Mouse (Mus musculus) neural tube, embryonic 14.5 days (tissue): Measurements from ENCODE around the gene Ncbp3. TPM values are rescaled to one million over a fixed set of nuclear protein-coding genes. Genes with fewer than 3 reads are reported as not detected.

ENCODE experiments used
- ATAC-seq: fragments of 200-750 bp; cut with Nextera tagmentation; 2 replicates; pipeline ENCODE4 v1.8.0; 2017; ENCODE audit warnings: low read depth, mild to moderate bottlenecking, moderate TSS enrichment, moderate library complexity
- H3K27ac ChIP-seq: fragments of 300-500 bp; sonication (generic); 2 replicates; pipeline ENCODE4 v1.5.1; 2014; ENCODE audit warnings: low read depth, mild to moderate bottlenecking, control low read depth, low read length, moderate library complexity, mixed read lengths
- H3K27me3 ChIP-seq: fragments of 300-500 bp; sonication (generic); 2 replicates; pipeline ENCODE4 v1.6.1; 2014; ENCODE audit warnings: low read length; ENCODE audit not compliant: control insufficient read depth, insufficient read depth
- H3K36me3 ChIP-seq: fragments of 300-500 bp; sonication (generic); 2 replicates; pipeline ENCODE4 v1.6.1; 2014; ENCODE audit warnings: low read length, mixed read lengths; ENCODE audit not compliant: control insufficient read depth, insufficient read depth
- H3K4me1 ChIP-seq: fragments of 300-500 bp; sonication (generic); 2 replicates; pipeline ENCODE4 v1.6.1; 2014; ENCODE audit warnings: low read length; ENCODE audit not compliant: control insufficient read depth, insufficient read depth
- H3K4me2 ChIP-seq: fragments of 300-500 bp; sonication (generic); 2 replicates; pipeline ENCODE4 v1.6.1; 2014; ENCODE audit warnings: mild to moderate bottlenecking, low read depth, low read length, control low read depth
- H3K4me3 ChIP-seq: fragments of 300-500 bp; sonication (generic); 2 replicates; pipeline ENCODE4 v1.5.1; 2014; ENCODE audit warnings: low read depth, low read length, control low read depth, mixed read lengths
- H3K9ac ChIP-seq: fragments of 300-500 bp; sonication (generic); replicated peaks from 2 replicates; pipeline ENCODE4 v1.6.1; 2014; ENCODE audit warnings: low read depth, mild to moderate bottlenecking, control low read depth, low read length, mixed read lengths
- H3K9me3 ChIP-seq: fragments of 300-500 bp; sonication (generic); 2 replicates; pipeline ENCODE4 v1.6.1; 2016; ENCODE audit warnings: low read length; ENCODE audit not compliant: control insufficient read depth
- WGBS: fragments of 180-500 bp; shearing (Covaris S2); extraction: QIAGEN DNeasy Blood & Tissue Kit; methylation state at CpG from one replicate; pipeline ENCODE4 v1.1.7; 2014; 5-methylcytosine and 5-hydroxymethylcytosine counted together
- polyA plus RNA-seq: library from polyadenylated mRNA; unstranded; fragments of >200 nt; fragmentation: Nextera tagmentation; extraction: Ambion mirVana; gene quantifications from 2 replicates; pipeline ENCODE4 v1.2.1, GENCODE M21; 2014

Ncbp3 gene
- polyA plus RNA-seq, 1 experiment from 2014 or later, result 9.6 TPM

DNA sequence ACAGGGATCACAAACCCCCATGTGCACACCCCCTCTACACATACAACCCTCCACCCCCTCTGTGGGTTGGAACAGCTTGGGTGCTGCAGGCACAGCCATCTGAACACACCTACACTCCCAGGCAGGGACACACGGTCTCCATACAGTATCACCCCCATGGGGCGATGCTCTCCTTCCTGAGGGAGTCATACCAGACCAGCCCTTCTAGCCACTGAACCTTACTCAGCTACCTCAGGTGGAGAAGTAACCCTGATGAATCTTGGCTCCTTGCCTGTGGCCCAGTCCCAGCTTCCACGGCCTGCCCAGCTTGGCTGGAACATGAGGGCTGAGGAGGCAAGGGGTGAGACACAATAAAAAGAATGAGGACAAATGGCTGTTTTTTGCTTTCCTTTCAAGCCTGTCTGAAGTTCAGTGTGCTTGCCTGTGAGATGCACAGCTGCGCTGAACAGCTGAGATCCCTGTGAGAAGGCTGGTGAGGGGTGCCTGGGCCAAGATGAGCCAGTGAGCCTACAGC is 32.7 kb upstream of the Ncbp3 start:
- 73% methylated on average over 4 of the region's 4 CpGs for WGBS
- H3K27ac ChIP-seq, result no peak overlapping the region

DNA sequence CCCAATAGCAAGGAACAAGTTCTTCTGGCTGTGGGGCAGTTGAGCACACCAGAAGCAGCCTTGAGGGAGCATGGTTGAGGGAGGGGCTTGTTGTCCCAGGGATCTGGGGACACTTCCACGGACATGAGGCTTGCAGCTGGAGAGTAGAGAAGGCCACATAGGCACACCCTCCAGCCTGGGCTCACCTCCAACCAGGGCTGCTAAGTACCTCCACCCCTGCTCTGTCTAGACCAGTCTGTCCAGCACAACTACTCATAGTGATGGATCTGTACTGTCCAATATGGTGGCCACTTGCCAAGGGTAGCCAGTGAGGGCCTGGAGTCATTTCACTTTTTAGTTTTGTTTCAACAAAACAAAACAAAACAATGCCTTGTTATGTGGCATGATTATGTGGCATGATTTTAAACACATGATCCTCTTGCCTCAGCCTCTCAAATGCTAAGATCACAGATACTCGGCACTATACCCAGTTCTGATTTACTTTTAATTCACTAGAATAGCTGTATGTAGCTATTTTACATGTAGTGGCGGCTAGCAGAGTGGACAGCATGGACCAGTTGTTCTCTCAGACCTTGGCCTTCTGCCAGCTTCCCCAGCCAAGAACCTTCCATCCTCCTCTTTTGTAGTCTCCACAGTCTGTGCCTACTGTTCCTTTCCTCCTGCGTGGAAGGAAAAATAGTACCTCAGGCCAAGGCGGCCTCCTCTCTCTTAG is 32.0 kb upstream of the Ncbp3 start:
- 72% methylated on average over 5 of the region's 5 CpGs for WGBS
- no peak overlapping the region for H3K27ac ChIP-seq
- ATAC-seq, result no peak

More for the DNA sequence above, 32.7 kb upstream of the Ncbp3 start:
- H3K27me3 ChIP-seq, result no peaks in the 10 kb centered on the region
- no peak overlapping the region; the same call in 1 of the 2 replicates for H3K9ac ChIP-seq
- no peaks in the 10 kb centered on the region for H3K36me3 ChIP-seq
- no peak overlapping the region for H3K4me3 ChIP-seq
- peaks cover 4% of the 10 kb centered on the region; the same call in 1 of the 2 replicates for H3K4me1 ChIP-seq
- H3K4me2 ChIP-seq, result no peak overlapping the region
- ATAC-seq, result no peak
- no peaks in the 10 kb centered on the region for H3K9me3 ChIP-seq

DNA sequence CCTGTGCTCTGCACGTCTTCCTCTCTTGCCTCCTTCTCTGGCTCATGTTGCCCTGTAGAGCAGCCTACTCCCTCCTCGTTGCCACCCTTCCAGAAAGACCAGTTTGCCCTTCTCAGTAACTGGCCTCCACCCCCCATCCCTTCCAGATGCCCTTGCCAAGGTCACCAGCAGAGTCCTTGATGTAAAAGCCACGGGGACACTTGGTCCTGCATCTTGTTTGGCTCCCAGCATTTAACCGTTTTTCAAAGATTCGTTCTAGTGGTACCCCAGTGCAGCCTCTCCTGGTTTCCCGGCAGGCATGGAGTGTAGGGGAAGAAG is 31.5 kb upstream of the Ncbp3 start:
- Histone ChIP-seq H3K4me3 (no peak overlapping the region), H3K27ac (no peak overlapping the region), H3K4me1 (peaks cover 8% of the 10 kb centered on the region; the same call in 1 of the 2 replicates), H3K9me3 (no peaks in the 10 kb centered on the region), H3K4me2 (no peak overlapping the region), H3K27me3 (0 out of 2 replicates have a peak, but pooled peaks cover 4% of the 10 kb centered on the region), H3K9ac (no peak overlapping the region), H3K36me3 (no peaks in the 10 kb centered on the region)
- 76% methylated on average over 6 of the region's 6 CpGs for WGBS
- ATAC-seq, result no peak

More for the DNA sequence above, 32.0 kb upstream of the Ncbp3 start:
- Histone ChIP-seq H3K4me1 (peaks cover 8% of the 10 kb centered on the region; the same call in 1 of the 2 replicates), H3K36me3 (no peaks in the 10 kb centered on the region), H3K9me3 (no peaks in the 10 kb centered on the region), H3K27me3 (0 out of 2 replicates have a peak, but pooled peaks cover 4% of the 10 kb centered on the region), H3K9ac (no peak overlapping the region; the same call in 1 of the 2 replicates), H3K4me3 (no peak overlapping the region), H3K4me2 (no peak overlapping the region)

DNA sequence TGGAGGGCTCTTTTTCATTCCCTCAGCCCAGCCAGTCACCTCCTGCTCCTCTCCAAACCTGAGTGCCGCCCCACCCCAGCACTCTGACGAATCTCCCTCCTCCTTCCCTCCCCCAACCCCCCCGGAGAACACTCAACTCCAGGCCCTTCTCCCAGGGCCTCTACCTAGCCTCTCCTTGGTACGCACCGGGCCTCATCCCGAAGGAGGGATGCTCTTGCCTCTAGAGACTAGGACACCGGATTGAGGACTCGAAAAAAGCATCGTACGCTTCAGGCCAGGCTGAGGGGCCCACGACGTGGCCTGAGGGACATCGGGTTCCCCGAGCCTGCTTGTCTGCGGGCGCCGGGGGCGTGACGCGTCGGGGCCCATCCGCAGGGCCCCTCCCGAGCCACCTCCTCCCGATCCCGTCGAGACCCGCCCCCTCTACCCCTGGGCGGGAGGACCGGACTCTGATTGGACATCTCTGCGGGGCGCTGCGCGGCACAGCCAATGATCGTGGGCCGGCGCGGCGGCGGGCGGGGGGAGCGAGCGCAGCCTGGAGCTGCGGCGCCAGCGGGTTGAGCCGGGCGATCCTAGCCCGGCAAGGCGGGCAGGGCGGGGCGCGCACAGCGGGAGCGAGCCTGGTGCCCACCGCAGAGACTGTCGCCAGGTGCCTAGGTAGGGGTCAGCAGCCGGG is 29.0 kb upstream of the Ncbp3 start, which contains the start of gene Camkk1:
Camkk1 (plus strand) TSS at position 538 of the 676 bp plus-strand sequence.
- peak within 1 kb of the TSS; percentile 66 for H3K27ac ChIP-seq
- H3K9ac ChIP-seq, result peak within 1 kb of the TSS; percentile 72
- WGBS, result 1% methylated on average over 51 of the region's 57 CpGs
- H3K4me2 ChIP-seq, result peak within 1 kb of the TSS; percentile 90
- peak; percentile 95 for ATAC-seq
- H3K4me3 ChIP-seq, result peak within 1 kb of the TSS; percentile 68
- H3K27me3 ChIP-seq, result 0 out of 2 replicates have a peak, but pooled peaks cover 4% of the 10 kb centered on the region
- H3K9me3 ChIP-seq, result no peaks in the 10 kb centered on the region
- peaks cover 8% of the 10 kb centered on the region; the same call in 1 of the 2 replicates for H3K4me1 ChIP-seq
- no peaks in the 10 kb centered on the region for H3K36me3 ChIP-seq

DNA sequence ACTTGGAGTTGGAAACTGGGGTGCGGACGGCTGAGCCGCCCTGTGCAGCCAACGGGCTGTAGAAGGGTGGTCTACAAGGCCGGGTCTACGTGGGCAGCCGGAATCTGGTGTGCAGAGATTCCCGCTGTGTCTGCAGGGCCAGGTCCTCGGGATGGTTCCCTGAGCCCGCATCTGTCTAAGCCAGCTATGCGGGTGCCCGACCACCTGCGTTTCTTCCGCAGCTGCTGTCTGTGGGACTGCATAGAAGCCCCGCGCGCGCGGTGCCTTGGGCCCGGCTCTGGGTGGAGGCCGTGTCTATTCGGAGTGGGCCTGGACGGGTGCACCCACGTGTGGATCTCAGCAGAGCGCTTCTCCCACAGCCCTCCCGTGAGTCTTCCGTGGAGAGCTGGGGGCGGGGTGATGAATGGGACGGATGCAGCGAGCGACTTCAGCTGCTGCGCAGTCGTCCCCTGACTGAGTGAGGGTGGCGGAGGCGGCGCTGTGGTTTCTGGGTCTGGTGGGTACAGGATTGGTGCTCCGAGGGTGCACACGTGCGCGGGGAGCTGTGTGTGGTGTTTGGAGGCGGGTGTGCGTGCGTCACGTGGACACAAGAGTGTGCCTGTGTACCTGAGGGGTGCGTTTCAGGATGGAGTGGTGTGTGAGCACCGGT is 28.3 kb upstream of the Ncbp3 start:
- H3K9ac ChIP-seq, result peak overlapping the region; percentile 72
- under 1% methylated on average over 46 of the region's 46 CpGs for WGBS
- H3K27ac ChIP-seq, result peak overlapping the region; percentile 66
- peak overlapping the region; percentile 68 for H3K4me3 ChIP-seq
- no peaks in the 10 kb centered on the region for H3K36me3 ChIP-seq
- no peaks in the 10 kb centered on the region for H3K9me3 ChIP-seq
- H3K27me3 ChIP-seq, result 0 out of 2 replicates have a peak, but pooled peaks cover 4% of the 10 kb centered on the region
- H3K4me2 ChIP-seq, result peak overlapping the region; percentile 90
- ATAC-seq, result peak; percentile 82
- H3K4me1 ChIP-seq, result peaks cover 8% of the 10 kb centered on the region; the same call in 1 of the 2 replicates

DNA sequence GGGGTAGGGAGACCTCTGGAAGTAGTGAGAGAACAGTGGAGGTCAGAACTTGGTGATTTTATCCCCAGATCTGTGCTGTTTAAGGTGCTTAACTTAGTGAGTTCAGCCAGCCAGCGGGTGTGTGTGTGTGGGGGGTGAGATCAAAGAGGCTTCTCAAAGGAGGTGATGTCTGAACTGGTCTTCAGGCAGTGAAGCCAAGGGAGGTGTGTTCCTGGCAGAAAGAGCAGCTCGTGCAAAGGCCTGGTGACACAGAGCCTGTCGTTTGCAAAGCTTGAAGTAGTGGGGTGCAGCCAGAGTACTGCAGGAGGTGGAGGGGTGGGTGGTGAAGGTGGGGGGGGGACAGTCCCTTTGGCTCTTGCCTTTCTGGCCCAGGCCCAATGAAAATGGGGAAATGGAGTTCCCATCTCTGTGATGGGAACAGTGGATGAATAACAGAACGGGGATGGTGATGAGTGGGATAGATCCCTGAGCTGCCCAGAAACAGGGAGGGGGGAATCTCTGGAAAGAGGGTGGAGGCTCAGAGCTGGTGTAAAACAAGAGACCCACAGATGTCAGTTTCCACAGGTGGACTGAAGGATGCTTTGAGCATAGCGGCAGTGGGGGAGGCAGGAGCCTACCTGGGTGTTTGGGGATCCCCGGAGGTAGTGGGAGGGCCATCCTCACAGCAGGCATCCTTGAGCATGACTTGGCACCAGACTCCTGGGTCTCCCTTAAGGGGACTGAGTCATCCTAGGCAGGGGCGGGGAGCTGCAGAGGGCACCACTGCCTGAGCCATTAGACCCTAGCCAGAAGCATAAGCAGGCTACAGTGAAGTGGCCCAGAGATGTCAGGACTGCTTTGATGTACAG is 26.4 kb upstream of the Ncbp3 start:
- no peak overlapping the region for H3K9ac ChIP-seq
- no peak for ATAC-seq

DNA sequence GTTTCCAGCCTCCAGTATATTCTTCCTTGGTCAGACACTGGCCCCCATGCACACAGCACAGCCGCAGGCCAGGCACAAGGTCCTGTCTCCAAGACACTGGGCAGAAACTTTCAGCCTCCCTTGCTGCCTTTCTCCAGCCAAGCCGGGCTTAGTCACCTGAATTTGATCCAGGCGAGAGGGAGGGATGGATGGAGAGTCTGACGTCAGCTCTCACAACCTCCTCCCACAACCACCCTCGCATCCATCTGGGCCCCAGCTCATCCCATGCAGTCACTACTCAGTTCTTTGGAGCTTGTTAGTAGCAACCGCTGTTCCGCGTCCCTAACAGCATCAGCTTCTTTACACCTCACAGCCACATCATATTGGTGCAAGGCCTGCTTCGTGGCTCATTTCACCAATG is 24.5 kb upstream of the Ncbp3 start:
- H3K27me3 ChIP-seq, result 0 out of 2 replicates have a peak, but pooled peaks cover 4% of the 10 kb centered on the region
- peaks cover 8% of the 10 kb centered on the region; the same call in 1 of the 2 replicates for H3K4me1 ChIP-seq
- H3K36me3 ChIP-seq, result no peaks in the 10 kb centered on the region; the same call in 1 of the 2 replicates
- H3K9ac ChIP-seq, result no peak overlapping the region
- no peak overlapping the region for H3K27ac ChIP-seq
- no peaks in the 10 kb centered on the region for H3K9me3 ChIP-seq
- 51% methylated on average over 9 of the region's 9 CpGs for WGBS
- H3K4me2 ChIP-seq, result no peak overlapping the region
- H3K4me3 ChIP-seq, result no peak overlapping the region
- ATAC-seq, result no peak

More for the DNA sequence above, 26.4 kb upstream of the Ncbp3 start:
- Histone ChIP-seq H3K27ac (no peak overlapping the region), H3K4me2 (no peak overlapping the region), H3K4me1 (peaks cover 8% of the 10 kb centered on the region; the same call in 1 of the 2 replicates), H3K27me3 (0 out of 2 replicates have a peak, but pooled peaks cover 4% of the 10 kb centered on the region), H3K36me3 (no peaks in the 10 kb centered on the region), H3K4me3 (no peak overlapping the region), H3K9me3 (no peaks in the 10 kb centered on the region)
- 50% methylated on average over 7 of the region's 7 CpGs for WGBS

DNA sequence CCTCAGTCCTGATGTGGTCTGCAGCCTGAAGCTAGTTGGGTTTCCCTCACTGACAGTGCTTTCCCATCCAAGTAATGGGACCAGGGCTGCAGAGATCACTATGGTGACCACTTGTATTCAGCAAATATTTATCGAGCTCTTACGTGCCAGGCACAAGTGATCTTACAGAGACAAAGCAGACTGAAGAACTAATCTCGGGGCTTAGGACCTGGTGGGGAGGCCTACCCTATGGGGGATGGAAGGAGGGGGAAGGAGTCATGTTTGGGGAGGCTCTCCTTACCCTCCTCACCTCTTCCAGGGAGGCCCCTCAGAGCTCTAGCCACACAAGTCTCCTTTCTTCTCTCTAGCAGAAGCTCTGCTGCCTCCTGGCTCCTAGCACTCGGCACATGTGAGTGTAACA is 23.8 kb upstream of the Ncbp3 start:
- no peak for ATAC-seq
- Histone ChIP-seq H3K4me2 (no peak overlapping the region), H3K4me3 (no peak overlapping the region), H3K9me3 (no peaks in the 10 kb centered on the region), H3K4me1 (peaks cover 8% of the 10 kb centered on the region; the same call in 1 of the 2 replicates), H3K27ac (no peak overlapping the region), H3K36me3 (no peaks in the 10 kb centered on the region; the same call in 1 of the 2 replicates), H3K27me3 (0 out of 2 replicates have a peak, but pooled peaks cover 4% of the 10 kb centered on the region), H3K9ac (no peak overlapping the region)
- 48% methylated on average over 4 of the region's 4 CpGs for WGBS
